In genomic region chr2:27981066-27981465, GRCm38 (mm10) we compare ENCODE assay signal across 16 mouse cellular contexts.
A peak's percentile ranks its signal among the peaks of the same experiment; 100 is the strongest.
DNase-seq lines count a peak whose midpoint lies in the region; ATAC-seq and TF ChIP-seq lines count a peak whose summit lies in the region.
"Had no signal": no experiment of that assay in that cellular context is flagged by ENCODE, and none has a peak within 500 bp of the region (broad histone marks: within the 10 kb centered on the region; RNA-seq: fewer than 3 reads in every experiment).

No protein-coding gene starts in this region.

- H3K27ac ChIP-seq in liver, embryonic 11.5 days (ENCODE audit: low read depth, low read length) = peak overlapping the region; percentile 99
- peak overlapping the region; percentile 40; the same call in 1 of the 2 replicates for H3K27ac ChIP-seq in embryonic facial prominence, embryonic 10.5 days (replicated peaks)
- H3K27ac ChIP-seq in limb, embryonic 10.5 days = peak overlapping the region; percentile 27; the same call in 1 of the 2 replicates
- H3K27ac ChIP-seq in liver, postnatal 0 days (ENCODE audit: low read depth) = peak overlapping the region; percentile 87
- H3K27ac ChIP-seq: heart, embryonic 13.5 days; hindbrain, embryonic 15.5 days; limb, embryonic 12.5 days had no signal

- H3K4me2 ChIP-seq in liver, embryonic 11.5 days = peak overlapping the region; percentile 45
- peak overlapping the region; percentile 64 for H3K4me2 ChIP-seq in liver, postnatal 0 days (ENCODE audit: low read depth, low read length)
- H3K4me2 ChIP-seq: heart, embryonic 13.5 days; hindbrain, embryonic 15.5 days; limb, embryonic 12.5 days had no signal

- peaks cover 58% of the 10 kb centered on the region for H3K4me1 ChIP-seq in liver, embryonic 11.5 days (replicated peaks; ENCODE audit: control insufficient read depth, insufficient read depth, low read length)
- H3K4me1 ChIP-seq in embryonic facial prominence, embryonic 10.5 days = no peaks in the 10 kb centered on the region
- no peaks in the 10 kb centered on the region for H3K4me1 ChIP-seq in limb, embryonic 10.5 days
- peaks cover 63% of the 10 kb centered on the region for H3K4me1 ChIP-seq in liver, postnatal 0 days (ENCODE audit: insufficient read depth)
- H3K4me1 ChIP-seq: limb, embryonic 12.5 days had no signal

- H3K9me3 ChIP-seq in liver, embryonic 11.5 days (ENCODE audit: control insufficient read depth, low read length) = no peaks in the 10 kb centered on the region
- 0 out of 2 replicates have a peak, but pooled peaks cover 3% of the 10 kb centered on the region for H3K9me3 ChIP-seq in embryonic facial prominence, embryonic 10.5 days
- H3K9me3 ChIP-seq in limb, embryonic 10.5 days (replicated peaks) = no peaks in the 10 kb centered on the region
- H3K9me3 ChIP-seq in liver, postnatal 0 days (ENCODE audit: low read length) = no peaks in the 10 kb centered on the region
- H3K9me3 ChIP-seq: heart, embryonic 13.5 days; hindbrain, embryonic 15.5 days; limb, embryonic 12.5 days had no signal

- H3K36me3 ChIP-seq in liver, embryonic 11.5 days (ENCODE audit: control insufficient read depth, insufficient read depth, low read length) = peaks cover 3% of the 10 kb centered on the region; the same call in 1 of the 2 replicates
- peaks cover 18% of the 10 kb centered on the region for H3K36me3 ChIP-seq in embryonic facial prominence, embryonic 10.5 days (replicated peaks)
- H3K36me3 ChIP-seq in limb, embryonic 10.5 days = peaks cover 10% of the 10 kb centered on the region
- no peaks in the 10 kb centered on the region for H3K36me3 ChIP-seq in liver, postnatal 0 days (replicated peaks; ENCODE audit: insufficient read depth, low read length)
- H3K36me3 ChIP-seq: hindbrain, embryonic 15.5 days had no signal

- 86% methylated on average over 2 of the region's 2 CpGs for WGBS in liver, embryonic 11.5 days
- 99% methylated on average over 2 of the region's 2 CpGs for WGBS in embryonic facial prominence, embryonic 10.5 days
- WGBS in limb, embryonic 10.5 days = 87% methylated on average over 2 of the region's 2 CpGs
- WGBS in liver, postnatal 0 days (ENCODE audit: insufficient replicate concordance) = 83% methylated on average over 2 of the region's 2 CpGs

- TF ChIP-seq EP300 in liver, postnatal 0 days (IDR thresholded peaks at IDR 0.05; ENCODE audit: low read depth) = no peak

- ATAC-seq in liver, embryonic 11.5 days (replicated peaks; ENCODE audit: low FRiP score) = no peak
- ATAC-seq in liver, postnatal 0 days = 0 out of 2 replicates have a peak, but pooled peaks have one; percentile 0
- ATAC-seq: forebrain, postnatal 0 days had no signal

- DNase-seq in liver, embryonic 11.5 days (ENCODE audit: low spot score) = no peak
- DNase-seq in liver = no peak
- no peak for DNase-seq in embryonic facial prominence, embryonic 10.5 days (ENCODE audit: low spot score)
- no peak for DNase-seq in limb, embryonic 10.5 days (ENCODE audit: low spot score)
- no peak for DNase-seq in liver, postnatal 0 days
- DNase-seq in thymus, postnatal 10 days (ENCODE audit: low spot score in 2 of 2) = no peak
- no peak for DNase-seq in cerebellum, adult 18-20 months
- DNase-seq: adrenal gland, postnatal 36 days; cerebellum, adult 9-10 months; forebrain, postnatal 0 days; kidney, adult 11 months; midbrain, embryonic 14.5 days; thymus, adult 2 months had no signal

- H3K9ac ChIP-seq in liver, embryonic 11.5 days (ENCODE audit: low read depth, low read length) = peak overlapping the region; percentile 74
- H3K9ac ChIP-seq in liver, postnatal 0 days (replicated peaks) = peak overlapping the region; percentile 13; the same call in 1 of the 2 replicates
- H3K9ac ChIP-seq: forebrain, postnatal 0 days; heart, embryonic 13.5 days; hindbrain, embryonic 15.5 days; limb, embryonic 12.5 days had no signal

- TF ChIP-seq CTCF in liver, postnatal 0 days (IDR thresholded peaks at IDR 0.05; ENCODE audit: low read depth) = no peak

- H3K4me3 ChIP-seq in liver, embryonic 11.5 days (ENCODE audit: low read depth, low read length) = no peak overlapping the region
- H3K4me3 ChIP-seq in embryonic facial prominence, embryonic 10.5 days = no peak overlapping the region
- H3K4me3 ChIP-seq in limb, embryonic 10.5 days = no peak overlapping the region
- H3K4me3 ChIP-seq in liver, postnatal 0 days (ENCODE audit: low read depth, low read length) = no peak overlapping the region
- H3K4me3 ChIP-seq: heart, embryonic 13.5 days; hindbrain, embryonic 15.5 days; limb, embryonic 12.5 days had no signal

- no peaks in the 10 kb centered on the region for H3K27me3 ChIP-seq in liver, embryonic 11.5 days (replicated peaks; ENCODE audit: control insufficient read depth, insufficient read depth, low read length)
- no peaks in the 10 kb centered on the region for H3K27me3 ChIP-seq in embryonic facial prominence, embryonic 10.5 days (replicated peaks; ENCODE audit: low read depth, poor library complexity, severe bottlenecking)
- H3K27me3 ChIP-seq in limb, embryonic 10.5 days (ENCODE audit: low read depth, poor library complexity, severe bottlenecking) = no peaks in the 10 kb centered on the region
- H3K27me3 ChIP-seq in liver, postnatal 0 days (ENCODE audit: insufficient read depth, low read length) = no peaks in the 10 kb centered on the region
- H3K27me3 ChIP-seq: heart, embryonic 13.5 days; hindbrain, embryonic 15.5 days; limb, embryonic 12.5 days had no signal

Comparison
In these comparisons a context has a peak if more than half of its experiments do, and no peak if none do; other contexts are left out.
1. H3K27ac ChIP-seq: peak in every context shown above with its lines; median percentile 99 in liver, embryonic 11.5 days; 87 in liver, postnatal 0 days; 40 in embryonic facial prominence, embryonic 10.5 days; 27 in limb, embryonic 10.5 days.